Mouse (Mus musculus): ENCODE results near the gene Gsx1.

DNA sequence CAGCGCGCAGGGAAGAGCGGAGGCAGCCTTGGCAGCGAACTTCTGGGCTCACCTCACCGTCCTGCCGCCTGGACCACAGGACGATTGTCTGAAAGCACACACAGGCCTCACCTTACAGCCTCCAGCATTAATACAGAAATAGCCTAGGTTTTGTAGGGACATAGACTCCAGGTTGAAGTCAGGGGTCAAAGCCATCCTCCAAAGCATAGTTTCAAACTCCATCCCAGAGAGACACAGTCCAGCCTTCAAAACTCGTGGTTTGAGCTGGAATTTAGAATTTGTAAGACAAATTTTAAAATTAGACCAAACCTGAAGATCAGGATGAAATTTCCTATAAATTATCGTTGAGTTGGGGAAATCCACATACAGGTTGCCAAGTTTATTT is 4.1 kb downstream of the Gsx1 start:
- TF ChIP-seq CTCF (conservative IDR thresholded peaks at IDR 0.05; ENCODE audit: low read length): no peak
- no peak for TF ChIP-seq NANOG (IDR thresholded peaks at IDR 0.05; ENCODE audit: borderline replicate concordance, low read length)
- no peak for TF ChIP-seq POU5F1 (IDR thresholded peaks at IDR 0.05; ENCODE audit: borderline replicate concordance, low read length)
